Mouse (Mus musculus): ENCODE results near the gene Epm2aip1. TPM values are rescaled to one million over a fixed set of nuclear protein-coding genes. Genes with fewer than 3 reads are reported as not detected.

Epm2aip1 gene
- total RNA-seq, 2 experiments from 2014 or later: 76.5 to 80.7 TPM

DNA sequence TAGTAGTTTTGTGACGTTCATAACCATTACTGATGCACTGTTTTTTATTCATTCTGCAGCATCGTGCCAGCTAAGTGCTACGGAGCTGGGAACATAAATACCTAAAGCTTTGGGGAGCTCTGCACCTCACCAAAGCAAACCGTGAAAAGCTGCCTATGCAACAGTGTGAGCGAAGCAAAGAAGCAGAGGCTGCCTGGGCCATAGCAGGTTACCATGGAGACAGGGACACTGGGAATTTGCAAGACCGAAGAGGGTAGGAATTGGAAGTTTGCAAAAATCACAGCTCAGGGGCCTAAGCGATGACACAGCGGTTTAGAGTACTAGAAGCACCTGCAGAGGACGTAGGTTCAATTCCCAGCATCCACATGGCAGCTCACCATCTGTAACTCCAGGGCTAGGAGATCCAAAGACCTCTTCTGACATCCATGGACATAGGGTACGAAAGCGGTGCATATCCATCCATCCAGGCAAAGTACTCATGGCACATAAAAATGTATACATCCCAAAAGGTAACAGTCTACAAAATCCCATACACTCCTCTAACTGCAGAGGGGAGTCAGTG is 18.9 kb downstream of the Epm2aip1 start:
- Histone ChIP-seq H3K27ac (no peak overlapping the region), H3K4me3 (no peak overlapping the region)
- no peak for DNase-seq (ENCODE audit: low spot score in 2 of 2)
- TF ChIP-seq CTCF (conservative IDR thresholded peaks at IDR 0.05): no peak

GRCm38 (mm10) chr9:111293234-111293633 is 21.5 kb downstream of the Epm2aip1 start:
- no peak for DNase-seq (ENCODE audit: low spot score in 2 of 2)
- no peak overlapping the region for H3K4me3 ChIP-seq
- no peak overlapping the region for H3K27ac ChIP-seq
- TF ChIP-seq CTCF (conservative IDR thresholded peaks at IDR 0.05): no peak

DNA sequence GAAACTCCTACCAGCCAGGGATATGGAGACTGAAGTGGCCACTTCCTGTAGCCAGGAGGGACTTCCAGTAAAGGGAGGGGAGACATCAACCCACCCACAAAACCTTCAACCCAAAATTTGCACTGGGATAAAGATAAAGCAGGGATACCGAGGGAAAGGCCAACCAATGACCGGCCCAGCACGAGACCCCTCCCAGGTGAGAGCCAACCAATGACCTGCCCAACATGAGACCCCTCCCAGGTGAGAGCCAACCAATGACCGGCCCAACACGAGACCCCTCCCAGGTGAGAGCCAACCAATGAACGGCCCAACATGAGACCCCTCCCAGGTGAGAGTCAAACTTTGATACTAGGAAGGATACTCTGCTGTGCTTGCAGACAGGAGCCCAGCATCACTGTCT is 23.2 kb downstream of the Epm2aip1 start:
- no peak for DNase-seq (ENCODE audit: low spot score in 2 of 2)
- no peak overlapping the region for H3K27ac ChIP-seq
- no peak overlapping the region for H3K4me3 ChIP-seq
- no peak for TF ChIP-seq CTCF (conservative IDR thresholded peaks at IDR 0.05)

GRCm38 (mm10) chr9:111295323-111295722 is 23.6 kb downstream of the Epm2aip1 start:
- Histone ChIP-seq H3K4me3 (no peak overlapping the region), H3K27ac (no peak overlapping the region)
- TF ChIP-seq CTCF (conservative IDR thresholded peaks at IDR 0.05): no peak
- no peak for DNase-seq (ENCODE audit: low spot score in 2 of 2)

DNA sequence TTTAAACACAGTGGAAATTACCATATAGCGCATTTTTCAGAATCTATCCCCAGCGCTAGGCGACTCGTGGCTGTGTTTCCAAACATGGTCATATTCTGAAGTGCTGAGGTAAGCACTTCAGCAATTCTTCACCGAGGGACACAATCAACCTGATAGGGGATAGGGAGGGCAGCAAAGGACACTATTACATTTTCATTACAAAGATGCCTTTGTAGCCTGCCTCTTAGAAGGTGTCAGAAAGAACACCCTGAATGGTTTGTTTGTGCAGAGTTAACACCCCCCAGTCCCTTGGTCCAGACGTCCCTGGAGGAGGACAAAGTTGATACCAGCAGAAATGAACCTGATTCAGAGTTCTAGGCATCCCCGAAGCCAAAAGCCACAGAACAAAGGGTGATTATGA is 24.7 kb downstream of the Epm2aip1 start:
- no peak overlapping the region for H3K4me3 ChIP-seq
- no peak overlapping the region for H3K27ac ChIP-seq
- DNase-seq (ENCODE audit: low spot score in 2 of 2): no peak
- TF ChIP-seq CTCF (conservative IDR thresholded peaks at IDR 0.05): no peak

GRCm38 (mm10) chr9:111298606-111299005 is 26.9 kb downstream of the Epm2aip1 start:
- Histone ChIP-seq H3K4me3 (no peak overlapping the region), H3K27ac (no peak overlapping the region)
- TF ChIP-seq CTCF (conservative IDR thresholded peaks at IDR 0.05): no peak
- no peak for DNase-seq (ENCODE audit: low spot score in 2 of 2)

GRCm38 (mm10) chr9:111302196-111302831 is 30.6 kb downstream of the Epm2aip1 start:
- DNase-seq (ENCODE audit: low spot score in 2 of 2): peak; percentile 53 to 79
- peak overlapping the region; percentile 80 for H3K27ac ChIP-seq
- no peak overlapping the region for H3K4me3 ChIP-seq
- no peak for TF ChIP-seq CTCF (conservative IDR thresholded peaks at IDR 0.05)

GRCm38 (mm10) chr9:111304036-111304435 is 32.3 kb downstream of the Epm2aip1 start:
- Histone ChIP-seq H3K4me3 (no peak overlapping the region), H3K27ac (peak overlapping the region; percentile 72)
- peak in 1 of 2 experiments; percentile 31 for DNase-seq (ENCODE audit: low spot score in 2 of 2)
- no peak for TF ChIP-seq CTCF (conservative IDR thresholded peaks at IDR 0.05)

GRCm38 (mm10) chr9:111306142-111306541 is 34.4 kb downstream of the Epm2aip1 start:
- H3K27ac ChIP-seq: no peak overlapping the region
- DNase-seq (ENCODE audit: low spot score in 2 of 2): no peak
- H3K4me3 ChIP-seq: no peak overlapping the region
- TF ChIP-seq CTCF (conservative IDR thresholded peaks at IDR 0.05): no peak

- 0 out of 2 replicates have a peak, but pooled peaks have one; percentile 7 for TF ChIP-seq CTCF (conservative IDR thresholded peaks at IDR 0.05)
- Histone ChIP-seq H3K4me3 (peak within 1 kb of the TSS; percentile 61), H3K27ac (peak within 1 kb of the TSS; percentile 88)
- DNase-seq (ENCODE audit: low spot score in 2 of 2): peak; percentile 36 to 49
Observed at GRCm38 (mm10) chr9:111311031-111311842, 39.5 kb downstream of the Epm2aip1 start, which contains the start of gene Trank1. TSS of gene Trank1 (plus strand) at chr9:111311739.

GRCm38 (mm10) chr9:111311843-111312441 is 40.2 kb downstream of the Epm2aip1 start:
- DNase-seq (ENCODE audit: low spot score in 2 of 2): no peak
- Histone ChIP-seq H3K4me3 (peak overlapping the region; percentile 61), H3K27ac (peak overlapping the region; percentile 88)
- TF ChIP-seq CTCF (conservative IDR thresholded peaks at IDR 0.05): no peak

DNA sequence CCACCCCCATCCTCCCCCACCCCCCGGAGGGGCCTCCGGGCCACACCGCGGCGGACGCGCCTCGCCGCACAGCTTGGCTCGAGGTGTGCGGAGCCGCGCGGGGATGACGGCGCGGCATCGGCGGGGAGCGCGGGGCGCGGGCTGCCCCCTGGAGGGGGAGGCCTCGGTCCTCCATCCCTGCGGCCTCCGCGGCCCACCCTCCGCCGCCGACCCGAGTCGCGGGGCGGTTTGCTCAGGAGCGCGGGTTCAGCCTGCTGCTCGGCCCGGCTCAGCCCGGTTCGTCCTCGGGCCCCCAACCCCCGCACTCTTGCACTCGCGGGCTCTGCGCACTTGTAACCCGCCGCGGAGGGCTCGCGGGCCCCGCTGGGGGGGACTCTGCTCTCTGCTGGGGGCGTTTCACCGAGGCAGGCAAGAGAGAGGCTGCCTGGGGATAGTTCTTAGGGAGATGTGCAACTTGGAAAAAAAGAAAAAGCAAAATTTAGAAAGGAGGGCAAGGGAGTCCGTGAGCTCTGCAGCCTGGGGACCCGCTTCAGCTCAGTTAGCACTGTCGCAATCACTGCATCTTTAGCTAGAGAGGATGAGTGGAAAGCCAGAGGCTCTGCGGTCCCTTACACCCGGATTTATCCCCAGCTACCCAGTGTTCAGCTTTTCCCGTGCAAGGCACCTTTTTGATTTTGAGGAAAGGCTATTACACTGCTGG is 40.9 kb downstream of the Epm2aip1 start:
- TF ChIP-seq CTCF (conservative IDR thresholded peaks at IDR 0.05): no peak
- Histone ChIP-seq H3K27ac (peak overlapping the region; percentile 88), H3K4me3 (peak overlapping the region; percentile 61)
- DNase-seq (ENCODE audit: low spot score in 2 of 2): peak in 1 of 2 experiments; percentile 20

All from layer of hippocampus, adult 2 months (tissue).